In genomic region chr2:104855732-104856131, GRCm38 (mm10) we compare ENCODE assay signal across 22 mouse cellular contexts. TPM values are rescaled to one million over a fixed set of nuclear protein-coding genes. Genes with fewer than 3 reads are reported as not detected.
DNase-seq lines count a peak whose midpoint lies in the region; ATAC-seq lines count a peak whose summit lies in the region.
"Had no signal": no experiment of that assay in that cellular context is flagged by ENCODE, and none has a peak within 500 bp of the region (broad histone marks: within the 10 kb centered on the region; RNA-seq: fewer than 3 reads in every experiment).

No protein-coding gene starts in this region.

- H3K9ac ChIP-seq in stomach, embryonic 15.5 days = no peak overlapping the region
- H3K9ac ChIP-seq: embryonic facial prominence, embryonic 13.5 days had no signal

- peak; percentile 52 for DNase-seq in heart, adult 11 months
- DNase-seq in heart, adult 18-20 months = no peak
- DNase-seq in 416B (ENCODE audit: low read depth) = peak; percentile 54
- DNase-seq in Muller cell, postnatal 12 days (ENCODE audit: inconsistent ontology term) = peak; percentile 40
- DNase-seq in layer of hippocampus, adult 18-20 months (ENCODE audit: low spot score in 2 of 2) = no peak
- DNase-seq in hindbrain, embryonic 10.5 days (ENCODE audit: low spot score) = no peak
- DNase-seq: cerebellum, postnatal 10 days; gastrocnemius, postnatal 25 days; kidney, adult 8-10 months; kidney, postnatal 4 days; lung, adult 2 months; lung, postnatal 36 days; retina, postnatal 1 day; right cerebral cortex, postnatal 4 days; thymus, postnatal 36 days had no signal

- no peak overlapping the region for H3K27ac ChIP-seq in stomach, embryonic 15.5 days
- H3K27ac ChIP-seq in hindbrain, embryonic 10.5 days = no peak overlapping the region
- H3K27ac ChIP-seq: embryonic facial prominence, embryonic 13.5 days had no signal

- H3K4me1 ChIP-seq in stomach, embryonic 15.5 days = no peaks in the 10 kb centered on the region
- peaks cover 4% of the 10 kb centered on the region; the same call in 1 of the 2 replicates for H3K4me1 ChIP-seq in hindbrain, embryonic 10.5 days (replicated peaks)
- H3K4me1 ChIP-seq: embryonic facial prominence, embryonic 13.5 days had no signal

- H3K9me3 ChIP-seq in stomach, embryonic 15.5 days = no peaks in the 10 kb centered on the region
- no peaks in the 10 kb centered on the region for H3K9me3 ChIP-seq in hindbrain, embryonic 10.5 days
- H3K9me3 ChIP-seq: embryonic facial prominence, embryonic 13.5 days had no signal

- no peaks in the 10 kb centered on the region for H3K36me3 ChIP-seq in stomach, embryonic 15.5 days
- H3K36me3 ChIP-seq in hindbrain, embryonic 10.5 days = no peaks in the 10 kb centered on the region
- H3K36me3 ChIP-seq: embryonic facial prominence, embryonic 13.5 days had no signal

- H3K27me3 ChIP-seq in stomach, embryonic 15.5 days (replicated peaks) = no peaks in the 10 kb centered on the region
- peaks cover 8% of the 10 kb centered on the region for H3K27me3 ChIP-seq in hindbrain, embryonic 10.5 days (ENCODE audit: insufficient read depth, poor library complexity, severe bottlenecking)

- H3K4me2 ChIP-seq in stomach, embryonic 15.5 days = no peak overlapping the region
- H3K4me2 ChIP-seq: embryonic facial prominence, embryonic 13.5 days; liver, embryonic 11.5 days had no signal

- 38% methylated on average over 3 of the region's 3 CpGs for WGBS in stomach, embryonic 15.5 days
- 37% methylated on average over 3 of the region's 3 CpGs for WGBS in hindbrain, embryonic 10.5 days

- ATAC-seq in stomach, embryonic 15.5 days (ENCODE audit: insufficient read depth, low FRiP score, low read depth) = 0 out of 2 replicates have a peak, but pooled peaks have one; percentile 31
- ATAC-seq: CD4-positive, CD25-positive, alpha-beta regulatory T cell, adult 4 months; forebrain, embryonic 16.5 days; midbrain, embryonic 16.5 days had no signal

- H3K4me3 ChIP-seq in stomach, embryonic 15.5 days (replicated peaks) = no peak overlapping the region
- no peak overlapping the region for H3K4me3 ChIP-seq in hindbrain, embryonic 10.5 days
- H3K4me3 ChIP-seq: embryonic facial prominence, embryonic 13.5 days had no signal

RNA-seq across cellular contexts. Expression of gene Prrg4, which starts 6.1 kb away (rescaled TPM):
- under 1 TPM; 0.69 to 0.72 TPM for total RNA-seq in heart, adult 18-20 months (2021)
- polyA plus RNA-seq in stomach, embryonic 15.5 days (2015; fragmentation: Nextera tagmentation; extraction: Ambion mirVana) = 6.0 TPM in 2 replicates
- under 1 TPM; 0.51 to 0.74 TPM for total RNA-seq in layer of hippocampus, adult 18-20 months (2021)
- 0.54 and 1.7 TPM in 2 replicates for polyA plus RNA-seq in hindbrain, embryonic 10.5 days (2016; fragmentation: Nextera tagmentation; extraction: Ambion mirVana)

RNA-seq across cellular contexts. Expression of gene Ccdc73, which starts 11.9 kb away (rescaled TPM):
- total RNA-seq in heart, adult 18-20 months (2021) = 1 to 10 TPM; 3.1 to 4.4 TPM
- polyA plus RNA-seq in stomach, embryonic 15.5 days (2015; fragmentation: Nextera tagmentation; extraction: Ambion mirVana) = 5.9 and 6.7 TPM in 2 replicates
- total RNA-seq in layer of hippocampus, adult 18-20 months (2021) = not detected
- polyA plus RNA-seq in hindbrain, embryonic 10.5 days (2016; fragmentation: Nextera tagmentation; extraction: Ambion mirVana) = 3.9 and 6.3 TPM in 2 replicates
- total RNA-seq: megakaryocyte-erythroid progenitor cell, adult 5-6 weeks had no signal
- polyA plus RNA-seq: lung, adult 2 months had no signal

RNA-seq across cellular contexts. Expression of gene Qser1, which starts 39.2 kb away (rescaled TPM):
- total RNA-seq in heart, adult 18-20 months (2021) = 10 to 100 TPM; 26.5 to 28.1 TPM
- 7.9 and 8.6 TPM in 2 replicates for polyA plus RNA-seq in stomach, embryonic 15.5 days (2015; fragmentation: Nextera tagmentation; extraction: Ambion mirVana)
- 1 to 10 TPM; 9.4 to 9.6 TPM for total RNA-seq in layer of hippocampus, adult 18-20 months (2021)
- 7.1 and 9.8 TPM in 2 replicates for polyA plus RNA-seq in hindbrain, embryonic 10.5 days (2016; fragmentation: Nextera tagmentation; extraction: Ambion mirVana)

Comparison
In these comparisons a context has a peak if more than half of its experiments do, and no peak if none do; other contexts are left out.
1. DNase-seq: peak in heart, adult 11 months (single experiment), 416B (single experiment) and Muller cell, postnatal 12 days (single experiment); none in heart, adult 18-20 months (0 of 2), layer of hippocampus, adult 18-20 months (0 of 2) and hindbrain, embryonic 10.5 days (single experiment).